Mouse (Mus musculus) stomach, postnatal 0 days (tissue): ENCODE measurements around the gene Pigp. TPM values are rescaled to one million over a fixed set of nuclear protein-coding genes. Genes with fewer than 3 reads are reported as not detected.

ENCODE experiments used
- ATAC-seq: fragments of 200-750 bp; cut with Nextera tagmentation; 2 replicates; pipeline ENCODE4 v1.8.0; 2017; ENCODE audit not compliant: low FRiP score, low TSS enrichment
- DNase-seq: peaks from one replicate; pipeline ENCODE4 v3.0.0-alpha.2; 2016; ENCODE audit warnings: low spot score
- H3K27ac ChIP-seq: fragments of 300-500 bp; sonication (generic); replicated peaks from 2 replicates; pipeline ENCODE4 v1.5.1; 2014; ENCODE audit warnings: mild to moderate bottlenecking, control low read depth
- H3K27me3 ChIP-seq: fragments of 300-500 bp; sonication (generic); 2 replicates; pipeline ENCODE4 v1.6.1; 2014; ENCODE audit warnings: low read length; ENCODE audit not compliant: control insufficient read depth, insufficient read depth
- H3K36me3 ChIP-seq: fragments of 300-500 bp; sonication (generic); 2 replicates; pipeline ENCODE4 v1.6.1; 2014; ENCODE audit warnings: low read length, mixed read lengths; ENCODE audit not compliant: control insufficient read depth, insufficient read depth
- H3K4me1 ChIP-seq: fragments of 300-500 bp; sonication (generic); replicated peaks from 2 replicates; pipeline ENCODE4 v1.6.1; 2014; ENCODE audit warnings: antibody characterized with exemption; ENCODE audit not compliant: control insufficient read depth, insufficient read depth
- H3K4me2 ChIP-seq: fragments of 300-500 bp; sonication (generic); replicated peaks from 2 replicates; pipeline ENCODE4 v1.6.1; 2014; ENCODE audit warnings: low read depth, mild to moderate bottlenecking, control low read depth, moderate library complexity
- H3K4me3 ChIP-seq: fragments of 300-500 bp; sonication (generic); 2 replicates; pipeline ENCODE4 v1.5.1; 2014; ENCODE audit warnings: low read depth, low read length, control low read depth
- H3K9ac ChIP-seq: fragments of 300-500 bp; sonication (generic); 2 replicates; pipeline ENCODE4 v1.6.1; 2014; ENCODE audit warnings: mild to moderate bottlenecking, low read length, control low read depth, mixed read lengths
- H3K9me3 ChIP-seq: fragments of 300-500 bp; sonication (generic); 2 replicates; pipeline ENCODE4 v1.6.1; 2016; ENCODE audit warnings: low read length; ENCODE audit not compliant: control insufficient read depth
- CTCF ChIP-seq: IDR thresholded peaks from 2 replicates; pipeline ENCODE4 v1.5.1; 2016; ENCODE audit warnings: antibody characterized with exemption, low read depth, mild to moderate bottlenecking, moderate library complexity
- EP300 ChIP-seq: optimal IDR thresholded peaks from 2 replicates; pipeline ENCODE3; 2016; ENCODE audit warnings: antibody characterized with exemption
- WGBS: fragments of 180-500 bp; shearing (Covaris S2); extraction: QIAGEN DNeasy Blood & Tissue Kit; methylation state at CpG from one replicate; pipeline ENCODE4 v1.1.7; 2014; 5-methylcytosine and 5-hydroxymethylcytosine counted together
- polyA plus RNA-seq: library from polyadenylated mRNA; unstranded; fragments of >200 nt; fragmentation: Nextera tagmentation; extraction: Ambion mirVana; gene quantifications from 2 replicates; pipeline ENCODE4 v1.2.1, GENCODE M21; 2015

Gene Pigp
- polyA plus RNA-seq, 1 experiment from 2014 or later = 157 TPM

DNA sequence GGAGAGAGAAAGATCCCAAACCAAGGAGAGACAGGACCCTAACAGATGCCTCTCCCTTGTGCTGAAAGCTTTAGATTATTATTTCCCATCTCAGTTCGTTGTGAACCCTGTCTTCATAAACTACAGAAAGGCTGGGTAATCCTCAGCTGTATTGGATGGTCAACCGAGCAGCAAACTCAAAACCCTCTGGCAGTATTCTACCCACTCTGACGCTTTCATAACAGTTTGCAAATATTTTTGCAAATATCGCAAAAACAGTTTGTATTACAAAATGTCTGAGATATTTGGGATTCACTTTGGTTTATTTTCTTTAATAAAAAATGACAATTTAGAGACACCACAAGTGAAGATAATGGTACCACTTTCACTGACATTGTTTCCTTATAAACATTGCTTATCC lies 59.7 kb downstream of the Pigp start:
- no peak for ATAC-seq
- 55% methylated on average over 4 of the region's 4 CpGs for WGBS
- Histone ChIP-seq H3K27ac (0 out of 2 replicates have a peak overlapping the region, but pooled peaks have one; percentile 13), H3K4me2 (peak overlapping the region; percentile 76), H3K4me1 (peaks cover 4% of the 10 kb centered on the region; the same call in 1 of the 2 replicates), H3K4me3 (peak overlapping the region; percentile 67), H3K36me3 (no peaks in the 10 kb centered on the region), H3K9me3 (no peaks in the 10 kb centered on the region), H3K27me3 (no peaks in the 10 kb centered on the region), H3K9ac (no peak overlapping the region)
- DNase-seq = no peak
- TF ChIP-seq EP300 (no peak), CTCF (no peak)

- no peak for TF ChIP-seq EP300
- no peak for TF ChIP-seq CTCF
- no peak overlapping the region for H3K4me2 ChIP-seq
Observed at GRCm38 (mm10) chr16:94311416-94311815, 60.2 kb downstream of the Pigp start.

GRCm38 (mm10) chr16:94309025-94309424 lies 62.6 kb downstream of the Pigp start:
- ATAC-seq (no peak), DNase-seq (no peak)
- Histone ChIP-seq H3K4me2 (no peak overlapping the region), H3K27me3 (no peaks in the 10 kb centered on the region), H3K4me1 (peaks cover 4% of the 10 kb centered on the region; the same call in 1 of the 2 replicates), H3K27ac (no peak overlapping the region), H3K9me3 (no peaks in the 10 kb centered on the region), H3K9ac (no peak overlapping the region), H3K36me3 (no peaks in the 10 kb centered on the region), H3K4me3 (no peak overlapping the region)
- TF ChIP-seq EP300 = no peak
- TF ChIP-seq CTCF = no peak
- 73% methylated on average over 4 of the region's 4 CpGs for whole genome bisulfite sequencing

More at GRCm38 (mm10) chr16:94311416-94311815, 60.2 kb downstream of the Pigp start:
- DNase-seq (no peak), ATAC-seq (no peak)
- H3K9ac ChIP-seq = no peak overlapping the region
- no peaks in the 10 kb centered on the region for H3K9me3 ChIP-seq
- 50% methylated on average over 1 of the region's 1 CpGs for WGBS
- H3K4me3 ChIP-seq = no peak overlapping the region
- peaks cover 4% of the 10 kb centered on the region; the same call in 1 of the 2 replicates for H3K4me1 ChIP-seq
- no peaks in the 10 kb centered on the region for H3K36me3 ChIP-seq
- no peak overlapping the region for H3K27ac ChIP-seq
- H3K27me3 ChIP-seq = no peaks in the 10 kb centered on the region

Other genes with a start within 250 kb of the Pigp start
- 7.0 TPM in 2 replicates for gene Hlcs, start 58.3 kb downstream of the Pigp start, polyA plus RNA-seq
- gene Ripply3, start 43.4 kb downstream of the Pigp start, polyA plus RNA-seq = 9.7 and 10.0 TPM in 2 replicates
- 58.0 and 60.3 TPM in 2 replicates for gene Ttc3, start 1.2 kb downstream of the Pigp start, polyA plus RNA-seq
- gene Vps26c, start 155.0 kb upstream of the Pigp start, polyA plus RNA-seq = 28.5 and 34.8 TPM in 2 replicates
- gene Dyrk1a, start 198.2 kb upstream of the Pigp start, polyA plus RNA-seq = 4.6 and 5.2 TPM in 2 replicates